Mouse (Mus musculus) liver, embryonic 14.5 days (tissue): ENCODE measurements at regions not wholly inside any gene's neighbourhood (a gene's known extent, or its start where the extent isn't known, plus 50 kb on each side); places are given as distances from the start of the nearest gene placed in this dataset.

Experiments
- ATAC-seq: fragments of 200-750 bp; cut with Nextera tagmentation; 2 replicates; pipeline ENCODE4 v1.8.0; 2017; ENCODE audit warnings: moderate number of reproducible peaks, mild to moderate bottlenecking, moderate library complexity; ENCODE audit not compliant: insufficient read depth
- DNase-seq, 3 experiments: peaks; one replicate each; pipeline ENCODE4 v3.0.0-alpha.2; 2012 to 2013; ENCODE audit warnings: low read depth in 3 of 3, low spot score in 3 of 3
- H3K27ac ChIP-seq: fragments of 300-500 bp; sonication (generic); 2 replicates; pipeline ENCODE4 v1.5.1; 2014; ENCODE audit warnings: moderate library complexity, mild to moderate bottlenecking, control low read depth, inconsistent platforms
- H3K27me3 ChIP-seq: fragments of 300-500 bp; sonication (generic); 2 replicates; pipeline ENCODE4 v1.6.1; 2014; ENCODE audit warnings: mild to moderate bottlenecking, low read length, moderate library complexity; ENCODE audit not compliant: control insufficient read depth, insufficient read depth
- H3K36me3 ChIP-seq: fragments of 300-500 bp; sonication (generic); replicated peaks from 2 replicates; pipeline ENCODE4 v1.6.1; 2014; ENCODE audit warnings: low read depth; ENCODE audit not compliant: control insufficient read depth, insufficient read depth
- H3K4me1 ChIP-seq, 2 experiments: fragments of 200-500 bp in 1 of 2; fragments of 300-500 bp in 1 of 2; sonication (generic) in 1 of 2; replicated peaks; 2 replicates each; pipeline ENCODE4 v1.6.1; 2012 to 2014; ENCODE audit warnings: antibody characterized with exemption in 1 of 2, inconsistent platforms in 1 of 2, low read length in 1 of 2; ENCODE audit not compliant: control insufficient read depth in 2 of 2, insufficient read depth in 2 of 2
- H3K4me2 ChIP-seq: fragments of 300-500 bp; sonication (generic); 2 replicates; pipeline ENCODE4 v1.6.1; 2014; ENCODE audit warnings: low read depth, mild to moderate bottlenecking, control low read depth, moderate library complexity
- H3K4me3 ChIP-seq, 2 experiments: fragments of 200-500 bp in 1 of 2; fragments of 300-500 bp in 1 of 2; sonication (generic) in 1 of 2; 2 replicates each; pipeline ENCODE4 v1.5.1; 2012 to 2014; ENCODE audit warnings: low read depth in 2 of 2, low read length in 2 of 2, mild to moderate bottlenecking in 2 of 2, control low read depth in 1 of 2, inconsistent platforms in 1 of 2, moderate library complexity in 1 of 2; ENCODE audit not compliant: insufficient read depth in 1 of 2
- H3K9ac ChIP-seq: fragments of 300-500 bp; sonication (generic); replicated peaks from 2 replicates; pipeline ENCODE4 v1.6.1; 2014; ENCODE audit warnings: mild to moderate bottlenecking, control low read depth, moderate library complexity
- H3K9me3 ChIP-seq: fragments of 300-500 bp; sonication (generic); 2 replicates; pipeline ENCODE4 v1.6.1; 2016; ENCODE audit warnings: low read length, mixed read lengths; ENCODE audit not compliant: control insufficient read depth
- CTCF ChIP-seq: IDR thresholded peaks from 2 replicates; pipeline ENCODE4 v1.5.1; 2016; ENCODE audit warnings: antibody characterized with exemption, low read depth, control low read depth
- EP300 ChIP-seq: IDR thresholded peaks from 2 replicates; pipeline ENCODE4 v1.6.1; 2016; ENCODE audit warnings: antibody characterized with exemption, low read depth
- WGBS: fragments of 180-500 bp; shearing (Covaris S2); extraction: QIAGEN DNeasy Blood & Tissue Kit; methylation state at CpG from one replicate; pipeline ENCODE4 v1.1.7; 2014; ENCODE audit not compliant: insufficient replicate concordance; 5-methylcytosine and 5-hydroxymethylcytosine counted together

GRCm38 (mm10) chr1:127015894-127016245, 185.3 kb upstream of the Nckap5 start:
- H3K9me3 ChIP-seq, result no peaks in the 10 kb centered on the region
- no peak overlapping the region for H3K9ac ChIP-seq
- H3K4me2 ChIP-seq, result no peak overlapping the region
- TF ChIP-seq CTCF (no peak), EP300 (no peak)
- H3K36me3 ChIP-seq, result no peaks in the 10 kb centered on the region
- H3K27ac ChIP-seq, result no peak overlapping the region
- H3K4me3 ChIP-seq, result no peak overlapping the region
- no peak for ATAC-seq
- 62% methylated on average over 4 of the region's 4 CpGs for WGBS
- no peak for DNase-seq
- no peaks in the 10 kb centered on the region for H3K27me3 ChIP-seq
- H3K4me1 ChIP-seq, result no peaks in the 10 kb centered on the region

GRCm38 (mm10) chr1:127015042-127015893, 184.7 kb upstream of the Nckap5 start:
- no peak for ATAC-seq
- Histone ChIP-seq H3K36me3 (no peaks in the 10 kb centered on the region), H3K4me1 (no peaks in the 10 kb centered on the region), H3K9ac (no peak overlapping the region), H3K4me3 (no peak overlapping the region), H3K27me3 (no peaks in the 10 kb centered on the region), H3K9me3 (no peaks in the 10 kb centered on the region), H3K27ac (no peak overlapping the region), H3K4me2 (no peak overlapping the region)
- DNase-seq, result no peak
- WGBS, result 58% methylated on average over 8 of the region's 8 CpGs
- TF ChIP-seq EP300, result no peak
- no peak for TF ChIP-seq CTCF

GRCm38 (mm10) chr1:127011901-127012300, 181.3 kb upstream of the Nckap5 start:
- 55% methylated on average over 6 of the region's 6 CpGs for WGBS
- no peak for DNase-seq
- no peaks in the 10 kb centered on the region for H3K36me3 ChIP-seq

GRCm38 (mm10) chr1:127009699-127010098, 179.1 kb upstream of the Nckap5 start:
- no peak overlapping the region for H3K4me3 ChIP-seq
- WGBS, result 28% methylated on average over 4 of the region's 4 CpGs
- H3K4me2 ChIP-seq, result no peak overlapping the region
- no peak for ATAC-seq
- no peaks in the 10 kb centered on the region for H3K4me1 ChIP-seq
- H3K27me3 ChIP-seq, result no peaks in the 10 kb centered on the region
- no peak for DNase-seq
- no peaks in the 10 kb centered on the region for H3K36me3 ChIP-seq
- H3K9me3 ChIP-seq, result no peaks in the 10 kb centered on the region
- H3K9ac ChIP-seq, result no peak overlapping the region
- no peak for TF ChIP-seq CTCF
- TF ChIP-seq EP300, result no peak
- H3K27ac ChIP-seq, result no peak overlapping the region

More at GRCm38 (mm10) chr1:127011901-127012300, 181.3 kb upstream of the Nckap5 start:
- no peak overlapping the region for H3K4me3 ChIP-seq
- no peak for ATAC-seq
- no peaks in the 10 kb centered on the region for H3K4me1 ChIP-seq
- H3K9me3 ChIP-seq, result no peaks in the 10 kb centered on the region
- TF ChIP-seq CTCF, result peak; percentile 34
- TF ChIP-seq EP300, result no peak
- H3K27ac ChIP-seq, result no peak overlapping the region
- no peak overlapping the region for H3K9ac ChIP-seq
- no peaks in the 10 kb centered on the region for H3K27me3 ChIP-seq
- H3K4me2 ChIP-seq, result no peak overlapping the region

GRCm38 (mm10) chr1:127001700-127002099, 171.1 kb upstream of the Nckap5 start:
- no peaks in the 10 kb centered on the region for H3K27me3 ChIP-seq
- no peaks in the 10 kb centered on the region for H3K4me1 ChIP-seq
- 75% methylated on average over 7 of the region's 7 CpGs for WGBS
- no peak for ATAC-seq
- DNase-seq, result no peak
- H3K9ac ChIP-seq, result no peak overlapping the region
- H3K4me2 ChIP-seq, result no peak overlapping the region
- TF ChIP-seq EP300 (no peak), CTCF (no peak)
- no peak overlapping the region for H3K27ac ChIP-seq
- no peak overlapping the region for H3K4me3 ChIP-seq
- H3K36me3 ChIP-seq, result no peaks in the 10 kb centered on the region
- H3K9me3 ChIP-seq, result no peaks in the 10 kb centered on the region
